Mouse (Mus musculus): ENCODE data around the gene Chp1. TPM values are rescaled to one million over a fixed set of nuclear protein-coding genes. Genes with fewer than 3 reads are reported as not detected.
"Not testable (repeated sequence)": the region's sequence is repeated elsewhere in the genome, so short reads cannot be mapped to it uniquely, and the experiment has no call there.

Chp1 gene
- polyA plus RNA-seq, 1 experiment from 2014 or later, result 42.4 TPM

DNA sequence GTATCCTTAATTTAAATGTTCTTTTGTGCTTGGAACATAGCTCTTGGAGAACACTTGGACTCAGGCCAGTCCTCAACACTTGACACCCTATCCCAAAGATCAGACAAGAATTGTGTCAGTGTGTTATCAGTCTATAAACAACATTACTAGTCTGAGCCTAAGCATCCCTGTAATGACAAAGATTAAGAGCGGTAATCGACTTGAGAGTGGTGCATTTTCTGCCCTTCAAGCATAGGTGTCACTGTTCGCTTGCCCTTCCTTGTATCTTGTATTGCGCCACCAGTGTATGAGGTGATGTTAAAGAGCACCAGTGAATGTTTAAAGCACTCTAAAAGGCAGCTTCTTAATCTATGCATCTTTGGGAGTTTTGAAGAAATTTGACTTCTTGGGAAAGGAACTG is 59.5 kb downstream of the Chp1 start:
- DNase-seq (ENCODE audit: low spot score), result no peak
- 89% methylated on average over 4 of the region's 4 CpGs for WGBS
- H3K4me3 ChIP-seq, result no peak overlapping the region
- no peaks in the 10 kb centered on the region for H3K9me3 ChIP-seq
- no peak overlapping the region for H3K27ac ChIP-seq
- H3K36me3 ChIP-seq, result peaks cover 83% of the 10 kb centered on the region
- H3K27me3 ChIP-seq (ENCODE audit: insufficient read depth, poor library complexity, severe bottlenecking), result no peaks in the 10 kb centered on the region
- H3K4me1 ChIP-seq, result 0 out of 2 replicates have a peak, but pooled peaks cover 3% of the 10 kb centered on the region

DNA sequence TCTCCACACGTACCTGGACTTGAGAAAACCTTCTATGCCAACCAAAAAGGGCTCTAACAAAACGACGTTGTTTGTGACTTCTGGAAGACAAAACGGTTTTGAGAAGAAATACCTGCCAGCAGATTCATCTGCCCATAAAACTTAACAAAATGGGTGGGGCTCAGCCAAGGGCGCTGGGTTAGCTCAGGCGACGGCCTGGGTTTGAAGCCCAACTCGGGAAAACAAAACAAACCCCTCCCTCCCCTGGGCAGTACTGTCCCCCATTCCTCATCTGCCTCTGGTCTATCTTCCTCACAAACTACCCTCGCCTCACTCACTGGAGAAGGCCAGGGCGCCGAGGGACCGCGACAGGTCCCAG is 70.3 kb downstream of the Chp1 start:
- Histone ChIP-seq H3K36me3 (peaks cover 5% of the 10 kb centered on the region; the same call in 1 of the 2 replicates), H3K27ac (peak overlapping the region; percentile 94), H3K27me3 (ENCODE audit: insufficient read depth, poor library complexity, severe bottlenecking) (no peaks in the 10 kb centered on the region), H3K9me3 (no peaks in the 10 kb centered on the region), H3K4me1 (peaks cover 21% of the 10 kb centered on the region), H3K4me3 (peak overlapping the region; percentile 91)
- no peak for DNase-seq (ENCODE audit: low spot score)
- under 1% methylated on average over 13 of the region's 13 CpGs for WGBS

DNA sequence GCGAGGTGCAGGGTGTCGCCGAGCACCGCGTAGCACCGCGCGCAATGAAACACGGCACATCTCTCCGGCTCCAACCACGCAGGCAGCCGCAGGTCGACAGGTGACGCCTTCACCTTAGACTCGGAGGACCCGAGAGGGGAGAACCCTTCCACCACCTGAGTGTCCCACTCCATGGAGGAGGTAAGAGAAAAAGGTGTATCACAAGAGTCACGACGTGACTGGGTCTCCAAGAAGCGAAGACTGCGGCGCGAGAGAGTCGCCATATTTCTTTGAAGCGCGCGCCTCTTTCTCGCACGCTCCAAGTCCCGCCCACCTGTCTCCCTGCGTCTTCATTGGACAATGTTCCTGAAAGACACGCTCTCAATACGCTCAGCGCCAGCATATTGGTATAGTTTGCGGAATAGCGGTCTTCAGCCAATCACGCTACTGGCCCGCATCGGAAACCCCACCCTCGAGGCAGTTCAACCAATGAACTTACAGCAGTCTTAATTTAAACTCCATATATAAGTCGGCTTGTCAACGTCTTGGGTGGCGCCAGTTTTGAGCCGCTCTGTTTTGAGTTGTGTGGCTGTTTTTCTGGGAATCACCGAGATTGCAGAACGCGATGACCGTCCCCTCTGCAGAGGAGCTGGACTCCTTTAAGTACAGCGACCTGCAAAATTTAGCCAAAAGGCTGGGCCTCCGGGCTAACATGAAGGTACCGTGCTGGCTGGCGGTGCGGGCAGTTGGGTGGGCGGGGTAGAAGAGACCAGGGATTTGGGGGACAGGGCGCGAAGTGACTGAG is 70.9 kb downstream of the Chp1 start, which contains the start of the genes Nusap1 and Oip5:
Gene Nusap1, plus strand, starts transcription at position 100 of the 784 bp plus-strand sequence.
Gene Oip5, minus strand, starts transcription at position 271 of the 784 bp plus-strand sequence.
- DNase-seq (ENCODE audit: low spot score), result peak; percentile 99
- Histone ChIP-seq H3K9me3 (no peaks in the 10 kb centered on the region), H3K36me3 (0 out of 2 replicates have a peak, but pooled peaks cover 9% of the 10 kb centered on the region), H3K4me3 (peak within 1 kb of the TSS; percentile 91), H3K27me3 (ENCODE audit: insufficient read depth, poor library complexity, severe bottlenecking) (no peaks in the 10 kb centered on the region), H3K27ac (peak within 1 kb of the TSS; percentile 94), H3K4me1 (peaks cover 21% of the 10 kb centered on the region)
- WGBS, result under 1% methylated on average over 55 of the region's 55 CpGs

DNA sequence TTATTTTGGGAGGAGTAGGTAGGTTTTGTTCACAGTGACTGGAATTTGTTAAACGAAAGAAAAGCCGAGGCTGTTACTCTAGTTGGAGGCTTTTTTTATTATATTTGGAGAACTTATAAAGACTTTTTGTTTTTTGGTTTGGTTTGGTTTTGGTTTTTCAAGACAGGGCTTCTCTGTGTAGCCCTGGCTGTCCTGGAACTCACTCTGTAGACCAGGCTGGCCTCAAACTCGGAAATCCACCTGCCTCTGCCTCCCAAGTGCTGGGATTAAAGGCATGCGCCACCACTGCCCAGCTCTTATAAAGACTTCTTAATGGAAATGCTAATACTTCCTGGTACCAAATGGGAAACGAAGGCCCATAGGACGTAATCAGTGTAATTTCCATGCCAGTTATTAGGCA is 71.5 kb downstream of the Chp1 start:
- peaks cover 21% of the 10 kb centered on the region for H3K4me1 ChIP-seq
- peak overlapping the region; percentile 89 for H3K27ac ChIP-seq
- H3K36me3 ChIP-seq, result peaks cover 14% of the 10 kb centered on the region
- not testable (repeated sequence) for H3K27me3 ChIP-seq (ENCODE audit: insufficient read depth, poor library complexity, severe bottlenecking); H3K9me3 ChIP-seq; DNase-seq (ENCODE audit: low spot score)
- 18% methylated on average over 6 of the region's 6 CpGs for WGBS
- peak overlapping the region; percentile 91 for H3K4me3 ChIP-seq

DNA sequence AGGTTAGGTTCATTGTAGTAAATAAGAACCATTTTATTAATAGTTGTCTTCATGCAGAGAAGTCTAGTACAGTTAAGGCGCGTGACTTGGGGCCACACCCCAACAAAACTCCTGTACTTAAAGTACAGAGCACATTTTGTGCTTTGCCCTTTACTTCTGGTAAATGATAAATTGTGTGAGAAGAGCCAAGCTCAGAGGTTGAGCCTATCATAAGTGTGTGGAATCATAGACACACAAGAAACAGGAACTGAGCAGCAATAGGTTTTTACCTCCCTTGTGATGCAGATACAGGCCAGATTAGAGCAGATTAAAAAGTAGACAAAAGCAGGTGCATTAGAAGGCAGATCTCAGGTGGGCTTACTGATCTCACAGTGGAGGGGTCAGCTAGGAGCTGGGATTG is 73.8 kb downstream of the Chp1 start:
- H3K4me1 ChIP-seq, result peaks cover 21% of the 10 kb centered on the region
- 0 out of 2 replicates have a peak overlapping the region, but pooled peaks have one; percentile 31 for H3K27ac ChIP-seq
- no peak for DNase-seq (ENCODE audit: low spot score)
- no peaks in the 10 kb centered on the region for H3K9me3 ChIP-seq
- 0 out of 2 replicates have a peak overlapping the region, but pooled peaks have one; percentile 16 for H3K4me3 ChIP-seq
- no peaks in the 10 kb centered on the region for H3K27me3 ChIP-seq (ENCODE audit: insufficient read depth, poor library complexity, severe bottlenecking)
- WGBS, result 97% methylated on average over 2 of the region's 2 CpGs
- peaks cover 30% of the 10 kb centered on the region for H3K36me3 ChIP-seq

Other genes with a start within 250 kb of the Chp1 start
- 6.0 and 7.5 TPM in 2 replicates for gene Dll4, start 221.9 kb upstream of the Chp1 start, polyA plus RNA-seq (2016; fragmentation: Nextera tagmentation; extraction: Ambion mirVana)
- 0.55 and 0.69 TPM in 2 replicates for gene Chac1, start 196.5 kb upstream of the Chp1 start, polyA plus RNA-seq (2016; fragmentation: Nextera tagmentation; extraction: Ambion mirVana)
- gene Ino80, start 70.0 kb upstream of the Chp1 start, polyA plus RNA-seq (2016; fragmentation: Nextera tagmentation; extraction: Ambion mirVana), result 2.7 and 3.4 TPM in 2 replicates
- 0.31 and 0.34 TPM in 2 replicates for gene Exd1, start 70 bp upstream of the Chp1 start, polyA plus RNA-seq (2016; fragmentation: Nextera tagmentation; extraction: Ambion mirVana)
- 52.0 and 56.7 TPM in 2 replicates for gene Nusap1, start 70.6 kb downstream of the Chp1 start, polyA plus RNA-seq (2016; fragmentation: Nextera tagmentation; extraction: Ambion mirVana)
- gene Oip5, start 70.8 kb downstream of the Chp1 start, polyA plus RNA-seq (2016; fragmentation: Nextera tagmentation; extraction: Ambion mirVana), result 30.1 and 30.8 TPM in 2 replicates
- gene Ndufaf1, start 115.1 kb downstream of the Chp1 start, polyA plus RNA-seq (2016; fragmentation: Nextera tagmentation; extraction: Ambion mirVana), result 58.3 and 65.4 TPM in 2 replicates
- 26.4 and 37.4 TPM in 2 replicates for gene Rtf1, start 127.4 kb downstream of the Chp1 start, polyA plus RNA-seq (2016; fragmentation: Nextera tagmentation; extraction: Ambion mirVana)
- 2.7 and 3.1 TPM in 2 replicates for gene Itpka, start 194.6 kb downstream of the Chp1 start, polyA plus RNA-seq (2016; fragmentation: Nextera tagmentation; extraction: Ambion mirVana)
- 0.10 and 0.13 TPM in 2 replicates for gene Ltk, start 212.7 kb downstream of the Chp1 start, polyA plus RNA-seq (2016; fragmentation: Nextera tagmentation; extraction: Ambion mirVana)
- 31.4 and 32.0 TPM in 2 replicates for gene Rpap1, start 239.8 kb downstream of the Chp1 start, polyA plus RNA-seq (2016; fragmentation: Nextera tagmentation; extraction: Ambion mirVana)